Mouse (Mus musculus) fibroblast of lung, adult 2 months (primary cell): ENCODE results near the gene Prdm16.

Experiments used
- DNase-seq: peaks from one replicate; pipeline ENCODE4 v3.0.0-alpha.2; 2011; ENCODE audit warnings: low read depth

Gene Prdm16

DNA sequence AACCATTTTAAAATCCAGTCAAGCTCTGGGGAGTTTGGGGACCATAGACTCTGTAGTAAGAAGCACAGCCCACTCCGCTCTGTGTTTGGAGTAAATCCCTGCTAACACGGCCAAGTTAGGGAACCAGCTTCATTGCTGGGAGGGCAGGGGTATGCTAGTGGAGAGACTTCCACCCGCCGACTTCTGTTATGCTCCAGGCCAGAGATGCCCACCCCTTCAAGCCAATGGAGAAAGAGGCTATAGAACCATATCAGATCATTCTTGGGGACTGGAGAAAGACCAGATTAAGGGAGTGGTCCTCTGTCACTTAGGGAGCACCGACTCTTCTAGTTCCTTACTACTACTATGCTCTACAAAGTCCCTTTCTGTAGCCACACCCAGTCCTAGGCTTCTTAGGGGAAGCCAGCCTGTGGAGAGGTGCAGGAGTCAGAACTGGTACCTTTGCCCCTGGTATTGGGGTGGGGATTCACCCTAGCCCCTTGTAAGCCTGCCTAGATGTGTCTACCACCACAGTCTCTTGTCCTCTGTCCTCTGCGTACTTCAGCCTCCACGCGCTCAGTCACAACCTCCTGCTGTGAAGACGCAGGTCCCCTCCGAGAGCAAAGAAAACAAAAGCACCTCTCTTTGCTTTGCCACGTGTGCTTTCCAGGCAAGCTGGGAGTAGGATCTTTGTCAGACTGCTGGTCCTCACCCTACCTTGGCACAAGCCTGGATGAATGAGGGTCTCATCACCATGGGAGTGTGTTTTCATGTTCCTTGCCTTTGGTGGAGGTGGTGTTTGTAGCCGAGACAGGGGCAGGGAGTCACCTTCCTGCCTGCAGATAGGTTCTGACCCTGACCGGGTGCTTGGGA, 3.1 kb upstream of the Prdm16 start:
- DNase-seq = no peak

DNA sequence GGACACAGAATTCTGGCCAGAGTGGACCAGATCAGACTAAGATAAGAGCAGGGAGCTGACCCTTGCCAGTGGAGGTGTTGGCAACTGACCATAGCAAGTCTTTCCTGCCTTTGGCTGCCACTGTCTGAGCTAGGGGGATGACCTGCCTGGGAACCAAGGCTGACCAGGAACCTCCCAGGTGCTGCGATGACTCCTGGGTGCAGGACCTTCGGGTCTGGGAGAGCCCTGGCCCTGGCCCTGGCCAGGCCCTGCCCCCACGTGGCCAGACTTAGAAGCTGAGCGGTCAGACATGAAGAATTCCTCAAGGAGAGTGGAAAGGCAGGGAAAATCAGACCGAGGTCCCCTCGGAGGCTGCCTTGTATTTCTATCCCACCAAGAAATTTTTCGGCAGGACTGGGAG, 2.5 kb upstream of the Prdm16 start:
- DNase-seq = no peak

DNA sequence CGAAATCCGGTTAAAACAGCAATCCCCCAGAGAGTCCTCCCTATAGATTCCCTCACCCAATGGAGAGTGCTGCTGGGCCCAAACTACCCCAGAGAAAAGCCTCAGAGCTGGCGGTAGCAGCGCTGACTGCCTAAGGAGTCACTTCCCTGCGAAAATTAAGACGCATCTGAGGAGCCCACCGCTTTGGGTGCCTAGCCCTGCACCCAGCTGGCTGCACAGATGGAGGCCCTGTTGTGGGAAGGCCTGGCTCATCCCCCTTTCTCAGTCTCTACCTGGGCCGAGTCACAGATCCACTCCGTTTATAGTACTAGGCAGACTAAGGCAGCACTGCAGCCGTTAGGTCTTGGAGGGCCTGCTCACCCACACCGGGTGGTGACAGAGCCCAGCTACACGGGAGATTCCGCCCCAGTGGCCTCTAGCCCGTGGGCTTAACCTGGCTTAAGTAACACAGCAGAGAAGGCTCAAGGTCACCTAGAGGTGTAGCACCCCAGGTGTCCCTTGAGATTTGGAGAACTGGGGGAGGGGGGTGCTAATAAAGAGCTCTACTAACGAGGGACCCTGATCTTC, 1.7 kb upstream of the Prdm16 start:
- DNase-seq = no peak

DNA sequence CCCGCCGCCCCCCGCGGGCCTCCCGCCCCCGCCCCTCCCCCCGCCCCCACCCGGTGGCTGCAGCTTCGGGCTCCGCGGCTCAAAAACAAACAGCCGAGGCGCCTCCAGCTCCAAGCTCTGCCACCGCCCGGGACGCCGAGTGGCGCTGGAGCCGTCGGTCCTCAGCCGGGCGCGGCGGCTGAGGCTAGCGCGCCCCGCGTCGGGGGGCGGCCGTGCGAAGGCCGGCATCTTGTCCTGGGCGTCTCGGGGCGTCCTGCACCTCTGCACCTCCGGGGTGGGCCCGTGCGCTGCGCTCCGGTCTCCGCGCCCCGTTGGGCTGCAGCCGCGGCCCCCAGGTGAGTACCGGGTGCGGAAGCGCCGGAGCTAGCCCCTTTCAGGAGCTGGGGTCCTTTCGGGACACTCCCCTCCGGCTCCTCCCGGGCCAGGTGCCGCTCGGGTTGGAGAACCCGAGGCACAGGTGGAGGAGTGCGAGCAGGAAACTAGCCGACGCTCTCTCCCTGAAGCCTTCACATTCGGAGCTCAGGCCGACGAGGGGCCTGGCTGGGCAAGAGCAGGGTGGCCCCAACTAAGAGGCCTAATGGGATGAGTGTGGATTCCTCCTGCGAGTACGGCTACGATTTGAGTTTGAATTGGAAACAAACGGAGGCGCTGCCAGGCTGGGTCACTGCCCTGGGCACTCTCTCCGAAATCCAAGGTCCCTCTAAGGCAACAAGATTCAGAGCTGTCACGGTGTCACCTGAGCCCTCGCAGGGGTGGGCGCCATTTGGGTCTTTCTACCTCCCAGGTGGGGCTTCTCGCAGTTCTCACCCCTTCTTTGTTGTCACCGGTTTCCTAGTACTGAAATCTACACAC, 1.0 kb upstream of the Prdm16 start:
- no peak for DNase-seq

DNA sequence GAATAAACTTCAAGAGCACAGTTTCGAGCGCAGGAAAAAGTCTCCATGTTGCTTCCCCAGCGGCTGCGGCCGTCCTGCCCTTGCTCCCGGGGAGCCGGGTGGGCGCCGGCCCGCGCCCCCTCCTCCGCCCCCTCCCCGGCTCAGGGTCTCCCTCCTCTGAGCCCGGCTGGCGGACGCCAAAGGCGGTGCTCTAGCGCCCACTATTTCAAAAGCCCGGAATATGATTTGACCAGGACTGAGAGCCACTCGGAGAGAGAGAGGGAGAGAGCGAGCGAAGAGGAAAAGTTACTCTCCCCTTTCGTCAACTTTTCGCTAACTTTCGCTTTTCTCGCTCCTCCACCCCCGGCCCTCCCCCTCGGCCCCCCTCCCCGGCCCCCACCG, 630 bp downstream of the Prdm16 start:
- DNase-seq = peak; percentile 35

DNA sequence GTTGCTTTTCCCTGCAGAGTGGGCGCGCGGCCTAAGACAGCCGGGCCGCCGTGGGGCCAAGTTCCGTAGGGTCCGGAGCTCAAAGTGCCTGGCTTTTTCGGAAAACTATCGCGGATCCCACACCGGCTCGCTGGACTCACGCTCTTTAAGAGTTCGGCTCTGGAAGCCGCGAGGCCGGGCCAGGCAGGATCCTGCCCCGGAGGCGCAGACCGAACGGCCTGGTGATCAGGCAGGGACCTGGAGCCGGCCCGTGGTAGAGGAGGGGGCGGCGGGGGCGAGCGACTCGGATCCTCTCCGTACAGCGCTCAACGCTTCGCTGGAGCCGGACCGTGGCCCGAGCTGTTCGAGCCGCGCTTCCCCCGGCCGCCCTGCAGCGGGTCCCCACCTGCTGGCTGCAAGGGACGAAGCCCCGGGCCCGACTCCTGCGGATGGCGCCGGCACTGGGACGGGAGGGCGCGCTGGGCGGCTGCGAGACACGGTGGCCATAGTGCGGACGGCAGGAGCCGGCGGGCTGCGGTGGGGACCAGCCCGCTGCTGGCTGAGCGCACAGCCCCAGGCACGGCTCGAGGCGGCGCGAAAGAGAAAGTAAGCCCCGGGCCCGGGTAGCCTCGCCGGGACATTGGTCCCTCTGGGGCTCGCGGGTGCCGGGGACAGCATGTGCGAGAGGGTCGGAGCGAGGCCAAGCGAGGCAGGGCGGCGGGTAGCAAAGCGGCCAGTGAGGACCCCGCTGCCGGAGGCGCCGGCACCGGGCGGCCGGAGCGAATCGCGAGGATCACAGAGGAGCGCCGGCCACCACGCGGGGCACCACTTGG, 1.2 kb downstream of the Prdm16 start:
- no peak for DNase-seq

DNA sequence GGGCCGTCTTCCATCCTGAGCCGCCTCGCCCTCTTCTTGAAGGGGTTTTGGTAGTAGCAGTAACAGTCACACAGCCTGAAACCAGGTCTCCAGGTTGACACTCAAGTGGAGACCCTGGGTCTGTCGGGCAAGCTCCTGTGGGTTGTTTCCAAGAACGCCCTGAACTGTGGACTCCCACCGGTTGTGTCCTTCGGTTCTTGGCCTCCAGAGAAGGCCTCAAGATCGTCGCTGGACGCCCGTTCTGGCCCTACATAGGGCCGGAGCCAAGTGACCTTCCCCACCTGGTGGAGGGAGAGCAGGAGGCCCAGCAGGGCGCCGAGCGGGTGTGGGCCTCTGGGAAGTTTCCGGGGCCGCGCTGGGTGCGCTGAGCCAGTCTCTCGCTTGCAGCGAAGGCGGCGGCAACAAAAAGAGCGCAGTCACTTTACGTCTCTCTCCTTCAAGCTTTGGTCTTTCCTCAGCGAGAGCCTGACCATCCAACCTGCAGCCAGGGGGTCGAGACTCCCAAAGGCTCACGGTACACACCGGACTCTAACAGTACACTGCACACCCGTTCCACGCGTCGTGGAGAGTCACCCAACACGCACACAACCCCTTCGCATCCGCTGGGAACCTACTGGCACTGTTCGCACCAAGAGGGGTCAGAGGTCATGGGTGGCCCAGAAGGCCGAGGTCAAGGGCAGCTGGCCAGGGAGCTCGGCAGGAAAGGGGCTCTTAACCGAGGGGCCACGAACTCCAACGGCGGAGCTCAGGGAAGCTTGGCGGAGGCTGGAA, 2.0 kb downstream of the Prdm16 start:
- DNase-seq = no peak

DNA sequence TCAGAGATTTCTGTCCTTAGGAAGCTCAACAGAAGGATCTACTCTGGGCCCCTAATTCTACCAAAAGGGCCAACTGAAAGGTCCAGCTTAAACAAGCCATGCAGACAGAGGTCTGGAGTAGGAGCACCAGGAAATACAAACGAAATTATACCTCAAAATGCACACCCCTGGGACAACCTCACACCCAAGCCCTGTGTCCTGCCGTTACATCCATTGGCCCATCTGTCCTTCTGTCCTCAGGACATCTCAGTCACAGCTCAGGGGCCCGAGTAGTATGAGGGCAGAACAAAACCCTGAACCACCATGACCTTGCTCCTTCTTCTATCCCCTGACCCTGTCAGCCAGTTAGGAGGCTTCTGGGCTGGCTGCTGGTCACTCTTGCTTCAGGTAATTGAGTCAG, 2.7 kb downstream of the Prdm16 start:
- DNase-seq = no peak

DNA sequence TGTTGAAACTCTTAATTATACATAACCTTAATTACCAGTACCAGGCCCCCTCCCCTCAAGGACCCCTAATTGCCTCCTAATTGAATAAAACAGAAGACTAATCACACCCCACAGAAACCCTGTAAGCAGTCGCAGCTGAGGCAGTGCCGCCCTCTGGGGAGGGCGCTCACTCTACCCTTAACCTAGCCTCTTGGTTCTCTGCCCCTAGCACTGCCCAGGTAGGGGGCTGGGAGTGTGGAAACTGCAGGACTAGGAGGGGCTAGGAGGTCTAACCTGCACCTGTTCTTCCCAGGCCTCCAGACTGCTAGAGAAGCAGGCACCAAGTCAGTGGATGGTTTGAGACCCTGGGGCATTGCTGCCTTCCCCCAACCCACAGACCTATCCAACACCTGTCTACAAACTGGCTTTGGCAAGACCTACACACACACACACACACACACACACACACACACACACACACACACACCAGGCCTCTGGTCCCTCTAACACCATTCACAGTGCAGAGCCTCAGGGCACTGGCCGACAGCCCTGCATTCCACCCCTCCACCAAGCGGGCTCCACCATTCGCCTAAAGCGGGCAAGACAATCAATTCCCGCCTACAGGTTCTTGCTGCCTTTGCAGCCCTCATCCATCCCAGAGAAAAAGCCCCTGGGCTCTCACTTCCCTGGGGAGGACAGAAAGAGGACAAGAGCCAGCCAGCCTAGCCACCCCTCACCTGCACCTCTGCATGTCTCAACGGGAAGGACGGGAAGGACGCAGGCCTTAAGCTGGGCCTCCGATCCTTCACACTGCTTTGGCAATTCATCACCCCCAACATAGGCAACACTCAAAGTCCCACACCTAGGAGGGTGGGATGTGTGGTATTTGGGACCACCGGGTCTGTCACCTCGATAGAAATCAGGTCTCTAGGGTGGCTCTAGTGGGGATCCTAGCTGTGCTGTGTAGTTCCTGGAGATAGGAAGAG, 3.6 kb downstream of the Prdm16 start:
- no peak for DNase-seq

DNA sequence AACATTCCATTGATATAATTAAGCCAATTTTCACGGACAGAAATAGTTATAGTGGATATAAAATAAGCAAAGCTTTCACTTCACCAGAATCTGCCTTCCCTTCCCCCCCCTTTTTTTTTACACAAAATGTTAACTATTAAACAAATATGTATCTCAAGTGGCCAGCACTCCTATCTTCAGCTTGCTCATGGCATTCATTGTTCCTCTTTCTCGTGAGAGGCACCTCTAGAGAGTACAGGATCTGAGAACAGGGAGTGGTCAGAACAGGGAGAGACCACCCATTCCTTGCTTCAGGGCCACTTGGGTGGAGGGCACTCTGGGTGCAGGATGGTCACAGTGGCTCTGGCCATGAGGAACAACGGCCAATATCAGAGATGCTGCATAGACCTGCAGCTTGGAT, 5.9 kb downstream of the Prdm16 start:
- DNase-seq = no peak

DNA sequence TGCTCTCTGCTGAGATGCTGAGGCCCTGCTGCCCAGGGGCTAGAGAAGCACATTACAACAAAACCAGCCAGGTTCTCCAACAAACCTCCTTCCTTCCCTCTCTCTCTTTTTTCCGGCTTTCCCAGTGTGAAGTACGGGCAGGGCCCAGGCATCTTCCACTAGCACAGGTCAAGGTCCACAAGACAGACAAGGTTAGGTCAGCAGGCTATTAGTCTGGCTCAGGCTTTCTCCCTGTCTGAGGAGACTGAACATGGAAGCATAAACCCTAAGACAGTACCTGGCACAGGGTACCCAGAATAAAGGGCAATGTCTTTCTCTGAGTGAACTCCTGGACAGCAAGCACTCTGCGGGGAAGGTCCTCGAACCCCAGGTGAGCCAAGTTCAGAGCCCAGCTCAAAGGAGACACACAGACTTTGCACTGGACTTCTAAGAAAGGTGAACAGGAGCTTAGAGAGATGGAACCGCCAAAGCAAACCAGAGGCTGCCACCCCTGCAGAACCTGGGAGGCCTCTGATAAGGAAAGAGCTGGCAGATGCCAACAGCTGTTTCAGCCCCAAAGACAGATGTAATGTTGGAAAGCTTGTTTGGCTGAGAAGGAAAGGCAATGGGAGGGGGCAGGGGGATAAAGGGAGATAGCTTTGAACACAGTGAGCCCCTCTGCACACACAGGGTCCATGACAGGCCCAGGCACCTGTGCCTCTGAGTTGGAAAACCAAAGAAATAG, 9.1 kb downstream of the Prdm16 start:
- DNase-seq = no peak

DNA sequence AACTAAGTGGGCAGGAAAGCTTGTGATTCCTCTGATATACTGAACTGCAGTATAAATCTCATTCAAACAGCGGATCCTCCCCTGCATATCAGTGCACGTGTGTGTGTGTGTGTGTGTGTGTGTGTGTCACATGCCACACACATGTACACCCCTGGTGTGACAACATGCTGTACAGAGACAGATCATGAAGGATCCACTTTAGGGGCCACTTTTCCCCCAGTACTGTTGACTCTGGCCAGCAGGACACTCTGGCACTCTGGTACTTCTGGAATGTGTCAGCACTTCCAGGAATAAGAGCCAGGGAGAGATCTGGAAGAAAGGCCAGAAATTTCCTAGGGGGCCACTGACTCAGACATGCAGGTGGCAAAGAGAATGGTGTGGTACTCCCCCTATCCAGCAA, 10.4 kb downstream of the Prdm16 start:
- no peak for DNase-seq

DNA sequence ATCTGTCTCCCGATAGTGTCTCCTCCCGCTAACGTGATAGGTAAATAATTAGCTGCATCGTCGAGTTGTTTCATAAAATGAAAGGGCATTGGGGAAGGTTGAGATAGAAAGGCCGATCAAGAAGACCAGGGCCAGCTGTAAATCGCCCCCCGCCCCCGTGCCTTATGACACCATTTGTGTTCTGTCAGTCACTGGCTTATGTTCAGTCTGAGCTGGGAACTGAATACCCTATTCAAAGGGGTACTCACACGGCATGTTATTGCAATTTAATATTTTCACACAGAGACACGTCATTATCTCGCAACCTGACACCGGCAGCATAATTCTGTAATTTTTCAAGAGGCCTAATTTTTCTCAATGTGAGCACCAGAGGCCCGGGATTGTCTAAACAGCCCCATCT, 11.0 kb downstream of the Prdm16 start:
- no peak for DNase-seq

DNA sequence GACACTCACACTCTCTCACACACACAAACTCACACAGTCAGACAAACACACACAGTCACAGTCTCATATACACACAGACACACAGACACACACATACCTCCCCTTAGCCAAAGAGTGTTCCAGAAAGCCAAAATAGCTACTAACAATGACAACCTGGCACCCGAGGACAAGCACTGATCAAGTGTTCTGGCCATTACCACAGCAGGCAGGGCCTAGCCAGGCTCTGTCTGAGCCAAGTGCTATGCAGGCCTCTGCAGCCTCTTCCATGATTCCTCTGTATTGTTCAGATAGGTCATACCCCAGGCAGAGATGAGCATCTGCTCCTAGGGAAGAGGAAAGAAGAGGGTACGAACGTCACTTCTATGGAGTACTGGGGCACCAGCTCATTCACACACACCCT, 13.4 kb downstream of the Prdm16 start:
- no peak for DNase-seq

DNA sequence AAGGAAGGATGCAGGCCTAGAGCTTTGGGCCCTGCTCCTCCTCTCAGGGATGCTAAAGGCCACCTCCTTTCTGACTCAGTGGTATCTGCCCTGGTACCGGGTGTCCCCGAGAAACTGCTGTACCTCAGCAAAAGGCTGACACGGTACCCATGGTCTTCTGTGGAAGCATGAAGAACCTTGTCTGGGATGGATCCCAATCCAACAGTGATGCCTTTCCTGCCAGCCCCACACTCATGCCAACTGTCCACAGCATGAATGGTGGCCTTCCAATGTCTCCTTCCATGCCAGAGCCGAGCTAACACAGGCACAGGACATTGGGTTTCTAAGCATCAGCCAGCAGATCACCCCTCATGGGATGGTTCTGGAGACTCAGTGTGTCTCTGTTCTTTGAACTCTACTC, 14.2 kb downstream of the Prdm16 start:
- DNase-seq = no peak

DNA sequence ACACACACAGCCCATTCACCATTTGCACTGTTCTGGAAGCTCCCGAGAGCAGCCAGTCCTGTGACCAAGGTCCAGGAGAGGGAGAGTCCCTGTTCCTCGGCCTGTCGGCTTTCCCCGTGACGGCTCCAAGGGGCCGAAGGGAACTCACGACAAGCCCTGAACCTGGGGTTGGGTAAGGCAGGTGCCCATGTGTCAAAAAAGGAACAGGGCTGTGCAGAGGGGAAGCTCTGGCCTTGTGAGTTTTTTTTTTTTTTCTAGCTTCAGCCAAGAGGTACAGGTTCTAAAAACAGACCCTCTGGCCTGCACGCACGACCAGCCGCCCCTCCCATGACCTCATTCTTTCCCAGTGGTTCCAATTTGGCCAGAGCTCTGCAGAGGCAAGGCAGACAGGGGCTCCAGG, 25.5 kb downstream of the Prdm16 start:
- DNase-seq = no peak

DNA sequence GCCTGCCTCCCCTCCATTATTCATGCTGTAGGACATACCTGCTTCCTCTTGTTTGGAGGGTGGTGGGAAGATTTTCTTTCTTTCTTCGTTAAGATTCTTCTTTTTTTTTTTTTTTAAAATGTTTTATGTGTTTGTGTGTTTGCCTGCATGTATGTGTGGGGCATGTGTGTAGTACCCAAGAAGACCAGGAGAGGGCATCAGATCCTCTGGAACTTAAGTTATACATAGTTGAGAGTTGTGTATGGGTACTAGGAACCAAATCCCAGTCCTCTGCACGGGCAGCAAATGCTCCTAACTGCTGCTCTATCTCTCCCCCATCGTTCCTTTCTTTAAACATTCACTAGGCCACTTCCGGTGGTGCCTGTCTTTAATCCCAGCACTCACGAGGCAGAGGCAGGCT, 28.9 kb downstream of the Prdm16 start:
- no peak for DNase-seq

DNA sequence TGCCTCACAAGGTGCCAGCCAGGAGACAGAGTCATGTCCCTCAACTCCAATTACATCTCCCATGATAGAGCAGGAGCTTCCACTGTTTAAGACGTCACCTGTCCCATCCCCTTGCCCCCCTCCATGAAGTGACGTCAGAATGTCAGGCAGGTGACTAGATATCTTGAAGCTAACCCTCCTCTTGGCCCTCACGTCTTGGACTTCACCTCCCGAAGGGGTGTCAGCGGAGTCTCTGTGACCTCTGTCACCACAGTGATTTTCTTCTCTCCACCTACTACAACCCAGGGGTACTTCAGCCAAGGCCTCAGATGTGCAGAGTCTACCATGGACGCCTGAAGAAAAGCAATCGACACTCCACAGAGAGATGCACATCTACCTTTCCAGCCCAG, 32.2 kb downstream of the Prdm16 start:
- DNase-seq = no peak

DNA sequence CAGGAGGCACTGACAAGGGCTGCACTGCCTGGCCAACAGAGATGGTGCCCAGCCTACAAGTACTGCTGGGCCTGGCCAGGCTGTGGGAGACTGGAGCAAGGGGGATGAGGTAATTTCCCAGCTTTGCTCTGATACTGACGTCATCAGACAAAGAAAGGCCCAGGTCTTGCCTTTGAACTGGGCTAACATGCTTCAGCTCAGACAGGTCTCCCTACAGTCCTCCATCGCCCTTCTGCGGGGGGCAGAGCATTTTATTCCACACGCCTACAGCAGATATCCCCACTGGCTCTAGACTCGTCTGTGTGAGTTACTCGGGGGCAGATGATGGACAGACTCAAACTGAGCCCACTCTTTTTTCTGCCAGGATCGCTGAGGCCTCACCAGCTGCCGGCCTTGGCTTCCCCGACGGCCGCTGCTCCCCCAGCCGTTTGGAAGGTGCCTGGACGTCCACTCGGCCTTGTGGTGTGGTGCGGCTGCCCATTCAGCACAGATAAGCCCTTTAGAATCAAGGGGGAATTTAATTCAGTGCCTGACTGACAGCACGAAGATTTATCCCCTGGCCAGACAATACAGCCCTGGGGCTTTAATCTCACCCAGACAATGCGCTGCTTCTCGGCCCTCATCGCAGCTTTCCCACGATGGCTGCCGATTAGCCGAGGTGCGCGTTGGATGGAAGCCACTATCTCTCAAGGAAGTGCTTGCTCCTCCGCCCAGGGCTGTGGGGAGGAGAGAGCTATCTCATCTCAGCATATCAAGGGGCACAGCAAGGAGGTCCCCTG, 32.8 kb downstream of the Prdm16 start:
- DNase-seq = no peak
